Mouse (Mus musculus) naive thymus-derived CD4-positive, alpha-beta T cell, adult 5 months (primary cell): ENCODE data around the gene Olfr572. TPM values are rescaled to one million over a fixed set of nuclear protein-coding genes. Genes with fewer than 3 reads are reported as not detected.

Source experiments
- polyA plus RNA-seq: library from polyadenylated mRNA; unstranded; fragments of 100-300 nt; shearing (Covaris generic); gene quantifications from one replicate; pipeline ENCODE4 v1.2.1, GENCODE M21; 2017

Gene Olfr572
- not detected for polyA plus RNA-seq

GRCm38 (mm10) chr7:102924109-102924508 is at the start of gene Olfr572:
TSS of gene Olfr572 (plus strand) at chr7:102924409.

GRCm38 (mm10) chr7:102876822-102877221 is 47.4 kb upstream of the Olfr572 start, which contains the start of gene Olfr568:
TSS of gene Olfr568 (plus strand) at chr7:102877122.

GRCm38 (mm10) chr7:102890782-102891181 is 33.4 kb upstream of the Olfr572 start, which contains the start of gene Olfr569:
TSS of gene Olfr569 (minus strand) at chr7:102890882.

GRCm38 (mm10) chr7:102917032-102917875 is 7.0 kb upstream of the Olfr572 start, which contains the start of gene Olfr571:
TSS of gene Olfr571 (minus strand) at chr7:102917536.

GRCm38 (mm10) chr7:102942475-102942874 is 18.3 kb downstream of the Olfr572 start, which contains the start of gene Olfr573-ps1:
TSS of gene Olfr573-ps1 (minus strand) at chr7:102942575.

GRCm38 (mm10) chr7:102948167-102948566 is 24.0 kb downstream of the Olfr572 start, which contains the start of gene Olfr574:
TSS of gene Olfr574 (plus strand) at chr7:102948467.

GRCm38 (mm10) chr7:102958593-102958992 is 34.4 kb downstream of the Olfr572 start, which contains the start of gene Olfr575:
TSS of gene Olfr575 (minus strand) at chr7:102958775.

GRCm38 (mm10) chr7:102962360-102962759 is 38.2 kb downstream of the Olfr572 start, which contains the start of gene Olfr576:
TSS of gene Olfr576 (plus strand) at chr7:102962660.

GRCm38 (mm10) chr7:102975843-102976242 is 51.6 kb downstream of the Olfr572 start, which contains the start of gene Olfr577:
TSS of gene Olfr577 (minus strand) at chr7:102975943.

Other genes starting within 250 kb of the Olfr572 start
- gene Trim68, start 237.1 kb upstream of the Olfr572 start, polyA plus RNA-seq: 10.0 TPM
- gene Olfr557, start 228.5 kb upstream of the Olfr572 start, polyA plus RNA-seq: not detected
- not detected for gene Olfr558, start 222.2 kb upstream of the Olfr572 start, polyA plus RNA-seq
- gene Olfr33, start 205.3 kb upstream of the Olfr572 start, polyA plus RNA-seq: not detected
- gene Olfr559, start 196.9 kb upstream of the Olfr572 start, polyA plus RNA-seq: not detected
- not detected for gene Olfr560, start 165.0 kb upstream of the Olfr572 start, polyA plus RNA-seq
- not detected for gene Olfr78, start 164.9 kb upstream of the Olfr572 start, polyA plus RNA-seq
- gene Olfr561, start 153.2 kb upstream of the Olfr572 start, polyA plus RNA-seq: not detected
- not detected for gene Olfr564, start 120.9 kb upstream of the Olfr572 start, polyA plus RNA-seq
- not detected for gene Olfr566, start 65.6 kb upstream of the Olfr572 start, polyA plus RNA-seq
- 0.37 TPM for gene Olfr568, start 47.3 kb upstream of the Olfr572 start, polyA plus RNA-seq
- gene Olfr569, start 33.5 kb upstream of the Olfr572 start, polyA plus RNA-seq: not detected
- gene Olfr570, start 29.8 kb upstream of the Olfr572 start, polyA plus RNA-seq: not detected
- gene Olfr571, start 6.9 kb upstream of the Olfr572 start, polyA plus RNA-seq: not detected
- gene Olfr573-ps1, start 18.2 kb downstream of the Olfr572 start, polyA plus RNA-seq: 0.66 TPM
- gene Olfr574, start 24.1 kb downstream of the Olfr572 start, polyA plus RNA-seq: not detected
- gene Olfr575, start 34.4 kb downstream of the Olfr572 start, polyA plus RNA-seq: not detected
- gene Olfr576, start 38.3 kb downstream of the Olfr572 start, polyA plus RNA-seq: not detected
- not detected for gene Olfr577, start 51.5 kb downstream of the Olfr572 start, polyA plus RNA-seq
- not detected for gene Olfr578, start 64.9 kb downstream of the Olfr572 start, polyA plus RNA-seq
- gene Olfr582, start 113.6 kb downstream of the Olfr572 start, polyA plus RNA-seq: not detected
- gene Olfr583, start 126.9 kb downstream of the Olfr572 start, polyA plus RNA-seq: not detected
- not detected for gene Olfr584, start 157.5 kb downstream of the Olfr572 start, polyA plus RNA-seq
- not detected for gene Olfr585, start 173.3 kb downstream of the Olfr572 start, polyA plus RNA-seq
- gene Olfr586, start 201.2 kb downstream of the Olfr572 start, polyA plus RNA-seq: not detected
- gene Olfr588-ps1, start 216.5 kb downstream of the Olfr572 start, polyA plus RNA-seq: 0.12 TPM
- gene Olfr589, start 231.9 kb downstream of the Olfr572 start, polyA plus RNA-seq: not detected